Mouse (Mus musculus) forebrain, embryonic 14.5 days (tissue): ENCODE results near the gene Gimap8. TPM values are rescaled to one million over a fixed set of nuclear protein-coding genes. Genes with fewer than 3 reads are reported as not detected.

Experiments used
- ATAC-seq: fragments of 200-750 bp; cut with Nextera tagmentation; 2 replicates; pipeline ENCODE4 v1.8.0; 2017; ENCODE audit warnings: mild to moderate bottlenecking, moderate library complexity
- DNase-seq: peaks from one replicate; pipeline ENCODE4 v3.0.0-alpha.2; 2015; ENCODE audit warnings: low spot score
- H3K27ac ChIP-seq: fragments of 300-500 bp; sonication (generic); 2 replicates; pipeline ENCODE4 v1.5.1; 2014; ENCODE audit warnings: low read depth, mild to moderate bottlenecking, control low read depth, low read length, moderate library complexity
- H3K27me3 ChIP-seq: fragments of 300-500 bp; sonication (generic); replicated peaks from 2 replicates; pipeline ENCODE4 v1.6.1; 2014; ENCODE audit warnings: low read length, control low read depth, mixed read lengths; ENCODE audit not compliant: control insufficient read depth, insufficient read depth
- H3K36me3 ChIP-seq: fragments of 300-500 bp; sonication (generic); 2 replicates; pipeline ENCODE4 v1.6.1; 2014; ENCODE audit warnings: low read length, control low read depth; ENCODE audit not compliant: control insufficient read depth, insufficient read depth
- H3K4me1 ChIP-seq: fragments of 300-500 bp; sonication (generic); 2 replicates; pipeline ENCODE4 v1.6.1; 2014; ENCODE audit warnings: antibody characterized with exemption, low read length, control low read depth; ENCODE audit not compliant: control insufficient read depth, insufficient read depth
- H3K4me2 ChIP-seq: fragments of 300-500 bp; sonication (generic); 2 replicates; pipeline ENCODE4 v1.6.1; 2014; ENCODE audit warnings: mild to moderate bottlenecking, control low read depth, low read length
- H3K4me3 ChIP-seq: fragments of 300-500 bp; sonication (generic); 2 replicates; pipeline ENCODE4 v1.5.1; 2014; ENCODE audit warnings: low read depth, low read length, control low read depth
- H3K9ac ChIP-seq: fragments of 300-500 bp; sonication (generic); 2 replicates; pipeline ENCODE4 v1.6.1; 2014; ENCODE audit warnings: mild to moderate bottlenecking, low read length, control low read depth, moderate library complexity
- H3K9me3 ChIP-seq: fragments of 300-500 bp; sonication (generic); replicated peaks from 2 replicates; pipeline ENCODE4 v1.6.1; 2016; ENCODE audit warnings: low read length, control low read depth, mixed read lengths; ENCODE audit not compliant: control insufficient read depth
- WGBS: fragments of 180-500 bp; shearing (Covaris S2); extraction: QIAGEN DNeasy Blood & Tissue Kit; methylation state at CpG from one replicate; pipeline ENCODE4 v1.1.7; 2014; 5-methylcytosine and 5-hydroxymethylcytosine counted together
- polyA plus RNA-seq: library from polyadenylated mRNA; unstranded; fragments of >200 nt; fragmentation: Nextera tagmentation; extraction: Ambion mirVana; gene quantifications from 2 replicates; pipeline ENCODE4 v1.2.1, GENCODE M21; 2014

Gimap8 gene
- polyA plus RNA-seq, 1 experiment from 2014 or later = 0.17 TPM

- no peaks in the 10 kb centered on the region for H3K36me3 ChIP-seq
Observed at GRCm38 (mm10) chr6:48685694-48686665, 38.9 kb downstream of the Gimap8 start.

GRCm38 (mm10) chr6:48687077-48687476 is 40.0 kb downstream of the Gimap8 start:
- H3K9ac ChIP-seq = no peak overlapping the region
- no peaks in the 10 kb centered on the region for H3K4me1 ChIP-seq
- no peak overlapping the region for H3K27ac ChIP-seq
- WGBS = 64% methylated on average over 2 of the region's 2 CpGs
- no peaks in the 10 kb centered on the region for H3K9me3 ChIP-seq
- no peaks in the 10 kb centered on the region for H3K36me3 ChIP-seq
- no peak overlapping the region for H3K4me2 ChIP-seq
- no peak overlapping the region for H3K4me3 ChIP-seq
- ATAC-seq (no peak), DNase-seq (no peak)
- no peaks in the 10 kb centered on the region for H3K27me3 ChIP-seq

More at GRCm38 (mm10) chr6:48685694-48686665, 38.9 kb downstream of the Gimap8 start:
- H3K4me3 ChIP-seq = no peak overlapping the region
- DNase-seq (no peak), ATAC-seq (no peak)
- H3K27me3 ChIP-seq = no peaks in the 10 kb centered on the region
- WGBS = 84% methylated on average over 7 of the region's 7 CpGs
- H3K9ac ChIP-seq = no peak overlapping the region
- no peak overlapping the region for H3K4me2 ChIP-seq
- H3K27ac ChIP-seq = no peak overlapping the region
- H3K9me3 ChIP-seq = no peaks in the 10 kb centered on the region
- no peaks in the 10 kb centered on the region for H3K4me1 ChIP-seq

- H3K9me3 ChIP-seq = no peaks in the 10 kb centered on the region
- H3K4me1 ChIP-seq = no peaks in the 10 kb centered on the region
- H3K9ac ChIP-seq = no peak overlapping the region
- H3K36me3 ChIP-seq = no peaks in the 10 kb centered on the region
- H3K4me2 ChIP-seq = no peak overlapping the region
- no peak overlapping the region for H3K27ac ChIP-seq
- no peak for ATAC-seq
- H3K4me3 ChIP-seq = no peak overlapping the region
- no peaks in the 10 kb centered on the region for H3K27me3 ChIP-seq
- DNase-seq = no peak
- WGBS = 94% methylated on average over 2 of the region's 2 CpGs
Observed at GRCm38 (mm10) chr6:48689320-48689719, 42.3 kb downstream of the Gimap8 start.

- no peak overlapping the region for H3K4me2 ChIP-seq
- WGBS = 92% methylated on average over 6 of the region's 6 CpGs
- ATAC-seq (no peak), DNase-seq (no peak)
- H3K4me1 ChIP-seq = no peaks in the 10 kb centered on the region
- H3K9me3 ChIP-seq = no peaks in the 10 kb centered on the region
- H3K27me3 ChIP-seq = no peaks in the 10 kb centered on the region
- no peak overlapping the region for H3K27ac ChIP-seq
- H3K9ac ChIP-seq = no peak overlapping the region
- H3K4me3 ChIP-seq = no peak overlapping the region
- H3K36me3 ChIP-seq = no peaks in the 10 kb centered on the region
Observed at GRCm38 (mm10) chr6:48692962-48693361, 45.9 kb downstream of the Gimap8 start.

GRCm38 (mm10) chr6:48696830-48697554 is 50.0 kb downstream of the Gimap8 start:
- H3K9me3 ChIP-seq = no peaks in the 10 kb centered on the region
- H3K27ac ChIP-seq = no peak overlapping the region
- DNase-seq (no peak), ATAC-seq (no peak)
- H3K9ac ChIP-seq = no peak overlapping the region
- no peaks in the 10 kb centered on the region for H3K27me3 ChIP-seq
- H3K4me3 ChIP-seq = no peak overlapping the region
- H3K36me3 ChIP-seq = no peaks in the 10 kb centered on the region
- H3K4me1 ChIP-seq = no peaks in the 10 kb centered on the region
- H3K4me2 ChIP-seq = no peak overlapping the region
- WGBS = 67% methylated on average over 4 of the region's 4 CpGs

- ATAC-seq (no peak), DNase-seq (no peak)
- Histone ChIP-seq H3K4me3 (no peak overlapping the region), H3K9ac (no peak overlapping the region), H3K9me3 (no peaks in the 10 kb centered on the region), H3K27ac (no peak overlapping the region), H3K4me1 (no peaks in the 10 kb centered on the region), H3K36me3 (no peaks in the 10 kb centered on the region), H3K4me2 (no peak overlapping the region), H3K27me3 (no peaks in the 10 kb centered on the region)
- WGBS = 19% methylated on average over 1 of the region's 1 CpGs
Observed at GRCm38 (mm10) chr6:48697555-48697930, 50.5 kb downstream of the Gimap8 start.

GRCm38 (mm10) chr6:48698066-48698856 is 51.2 kb downstream of the Gimap8 start:
- H3K36me3 ChIP-seq = no peaks in the 10 kb centered on the region
- DNase-seq = no peak
- no peaks in the 10 kb centered on the region for H3K27me3 ChIP-seq

GRCm38 (mm10) chr6:48698888-48699287 is 51.9 kb downstream of the Gimap8 start:
- H3K36me3 ChIP-seq = no peaks in the 10 kb centered on the region
- WGBS = 88% methylated on average over 3 of the region's 3 CpGs
- no peak overlapping the region for H3K27ac ChIP-seq

More at GRCm38 (mm10) chr6:48698066-48698856, 51.2 kb downstream of the Gimap8 start:
- H3K27ac ChIP-seq = no peak overlapping the region
- 79% methylated on average over 7 of the region's 7 CpGs for WGBS
- H3K4me1 ChIP-seq = no peaks in the 10 kb centered on the region
- H3K9me3 ChIP-seq = no peaks in the 10 kb centered on the region
- H3K4me3 ChIP-seq = no peak overlapping the region
- no peak overlapping the region for H3K9ac ChIP-seq
- H3K4me2 ChIP-seq = no peak overlapping the region
- no peak for ATAC-seq

More at GRCm38 (mm10) chr6:48698888-48699287, 51.9 kb downstream of the Gimap8 start:
- H3K27me3 ChIP-seq = no peaks in the 10 kb centered on the region
- ATAC-seq (no peak), DNase-seq (no peak)
- no peaks in the 10 kb centered on the region for H3K4me1 ChIP-seq
- H3K4me2 ChIP-seq = no peak overlapping the region
- no peaks in the 10 kb centered on the region for H3K9me3 ChIP-seq
- no peak overlapping the region for H3K4me3 ChIP-seq
- no peak overlapping the region for H3K9ac ChIP-seq
